Mouse (Mus musculus) embryonic facial prominence, embryonic 15.5 days (tissue): ENCODE data around the gene Ptprb. TPM values are rescaled to one million over a fixed set of nuclear protein-coding genes. Genes with fewer than 3 reads are reported as not detected.

Source experiments
- ATAC-seq: fragments of 200-750 bp; cut with Nextera tagmentation; 2 replicates; pipeline ENCODE4 v1.8.0; 2017; ENCODE audit warnings: low read depth, moderate TSS enrichment; ENCODE audit not compliant: insufficient number of reproducible peaks, low FRiP score, low TSS enrichment
- H3K27ac ChIP-seq: fragments of 300-500 bp; sonication (generic); replicated peaks from 2 replicates; pipeline ENCODE4 v1.5.1; 2015; ENCODE audit warnings: mild to moderate bottlenecking, inconsistent platforms
- H3K27me3 ChIP-seq: fragments of 300-500 bp; sonication (generic); 2 replicates; pipeline ENCODE4 v1.6.1; 2015; ENCODE audit warnings: inconsistent platforms
- H3K36me3 ChIP-seq: fragments of 300-500 bp; sonication (generic); 2 replicates; pipeline ENCODE4 v1.6.1; 2015; ENCODE audit warnings: mild to moderate bottlenecking, inconsistent platforms
- H3K4me1 ChIP-seq: fragments of 300-500 bp; sonication (generic); 2 replicates; pipeline ENCODE4 v1.6.1; 2015; ENCODE audit warnings: inconsistent platforms
- H3K4me2 ChIP-seq: fragments of 300-500 bp; sonication (generic); replicated peaks from 2 replicates; pipeline ENCODE4 v1.6.1; 2015; ENCODE audit warnings: mild to moderate bottlenecking, inconsistent platforms
- H3K4me3 ChIP-seq: fragments of 300-500 bp; sonication (generic); replicated peaks from 2 replicates; pipeline ENCODE4 v1.5.1; 2015; ENCODE audit warnings: mild to moderate bottlenecking, inconsistent platforms
- H3K9ac ChIP-seq: fragments of 300-500 bp; sonication (generic); 2 replicates; pipeline ENCODE4 v1.6.1; 2015; ENCODE audit warnings: inconsistent platforms
- H3K9me3 ChIP-seq: fragments of 300-500 bp; sonication (generic); replicated peaks from 2 replicates; pipeline ENCODE4 v1.6.1; 2016; ENCODE audit warnings: inconsistent platforms
- WGBS: fragments of 180-500 bp; shearing (Covaris S2); methylation state at CpG from one replicate; pipeline ENCODE4 v1.1.7; 2015; 5-methylcytosine and 5-hydroxymethylcytosine counted together
- polyA plus RNA-seq: library from polyadenylated mRNA; unstranded; fragments of >200 nt; fragmentation: Nextera tagmentation; extraction: Ambion mirVana; gene quantifications from 2 replicates; pipeline ENCODE4 v1.2.1, GENCODE M21; 2015

Gene Ptprb
- polyA plus RNA-seq, 1 experiment from 2014 or later, result 2.9 TPM

GRCm38 (mm10) chr10:116428026-116428780, 152.9 kb downstream of the Ptprb start:
- H3K9me3 ChIP-seq, result no peaks in the 10 kb centered on the region
- H3K27me3 ChIP-seq, result no peaks in the 10 kb centered on the region
- no peak overlapping the region for H3K27ac ChIP-seq
- no peak overlapping the region for H3K4me3 ChIP-seq
- WGBS, result 92% methylated on average over 26 of the region's 26 CpGs
- no peak overlapping the region for H3K9ac ChIP-seq
- H3K36me3 ChIP-seq, result peaks cover 9% of the 10 kb centered on the region; the same call in 1 of the 2 replicates
- ATAC-seq, result no peak
- no peak overlapping the region for H3K4me2 ChIP-seq
- H3K4me1 ChIP-seq, result no peaks in the 10 kb centered on the region

GRCm38 (mm10) chr10:116432421-116432820, 157.1 kb downstream of the Ptprb start:
- no peak for ATAC-seq
- H3K36me3 ChIP-seq, result peaks cover 9% of the 10 kb centered on the region; the same call in 1 of the 2 replicates
- WGBS, result 90% methylated on average over 7 of the region's 7 CpGs
- no peaks in the 10 kb centered on the region for H3K9me3 ChIP-seq
- H3K27ac ChIP-seq, result no peak overlapping the region
- no peaks in the 10 kb centered on the region for H3K27me3 ChIP-seq
- no peak overlapping the region for H3K9ac ChIP-seq
- no peak overlapping the region for H3K4me2 ChIP-seq
- peaks cover 10% of the 10 kb centered on the region; the same call in 1 of the 2 replicates for H3K4me1 ChIP-seq
- no peak overlapping the region for H3K4me3 ChIP-seq

GRCm38 (mm10) chr10:116435455-116435854, 160.1 kb downstream of the Ptprb start:
- no peak for ATAC-seq
- no peak overlapping the region for H3K27ac ChIP-seq
- 0 out of 2 replicates have a peak, but pooled peaks cover 8% of the 10 kb centered on the region for H3K9me3 ChIP-seq
- no peak overlapping the region for H3K4me3 ChIP-seq
- H3K27me3 ChIP-seq, result no peaks in the 10 kb centered on the region
- no peak overlapping the region for H3K9ac ChIP-seq
- peaks cover 10% of the 10 kb centered on the region; the same call in 1 of the 2 replicates for H3K4me1 ChIP-seq
- WGBS, result 46% methylated on average over 12 of the region's 12 CpGs
- 0 out of 2 replicates have a peak, but pooled peaks cover 7% of the 10 kb centered on the region for H3K36me3 ChIP-seq
- H3K4me2 ChIP-seq, result no peak overlapping the region

Other genes starting within 250 kb of the Ptprb start
- gene 4933416C03Rik, start 161.6 kb upstream of the Ptprb start, polyA plus RNA-seq, result not detected in 2 replicates
- gene Kcnmb4, start 198.4 kb downstream of the Ptprb start, polyA plus RNA-seq, result 9.8 and 11.4 TPM in 2 replicates